Mouse (Mus musculus) megakaryocyte, adult 5-6 weeks (primary cell): Measurements from ENCODE around the gene Myo5c. TPM values are rescaled to one million over a fixed set of nuclear protein-coding genes. Genes with fewer than 3 reads are reported as not detected.
A peak's percentile ranks its signal among the peaks of the same experiment; 100 is the strongest.

Source experiments
- ATAC-seq: 2 replicates; pipeline ENCODE4 v1.8.0; 2016; ENCODE audit warnings: mild to moderate bottlenecking, inconsistent platforms; ENCODE audit not compliant: poor library complexity, severe bottlenecking
- total RNA-seq, 2 experiments: library from RNA; stranded (forward) in 1 of 2; stranded (reverse) in 1 of 2; fragments of 153-499, 151-499 nt in 1 of 2; fragments of 221-1000, 200-1000 nt in 1 of 2; gene quantifications; 2 replicates each; pipeline versions ENCODE4 v1.2.3 to v1.2.4; 2015 to 2017

The Myo5c gene
- total RNA-seq, 2 experiments from 2014 or later: not detected

DNA sequence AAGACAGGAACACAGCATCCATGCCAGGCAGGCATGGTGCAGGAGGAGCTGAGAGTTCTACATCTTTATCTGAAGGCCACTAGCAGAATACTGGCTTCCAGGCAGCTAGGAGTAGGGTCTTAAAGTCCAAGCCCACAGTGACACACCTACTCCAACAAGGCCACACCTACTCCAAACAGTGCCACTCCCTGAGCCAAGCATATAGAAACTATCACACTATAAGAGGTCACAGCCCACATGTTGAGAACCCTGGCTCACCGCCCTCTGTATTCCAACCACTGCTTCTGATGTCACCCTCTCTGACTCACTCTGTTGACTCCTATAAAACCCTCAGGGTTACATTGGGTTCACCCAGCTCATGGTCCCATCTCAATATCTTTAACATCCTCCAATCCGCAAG, 86.4 kb downstream of the Myo5c start:
- no peak for ATAC-seq

DNA sequence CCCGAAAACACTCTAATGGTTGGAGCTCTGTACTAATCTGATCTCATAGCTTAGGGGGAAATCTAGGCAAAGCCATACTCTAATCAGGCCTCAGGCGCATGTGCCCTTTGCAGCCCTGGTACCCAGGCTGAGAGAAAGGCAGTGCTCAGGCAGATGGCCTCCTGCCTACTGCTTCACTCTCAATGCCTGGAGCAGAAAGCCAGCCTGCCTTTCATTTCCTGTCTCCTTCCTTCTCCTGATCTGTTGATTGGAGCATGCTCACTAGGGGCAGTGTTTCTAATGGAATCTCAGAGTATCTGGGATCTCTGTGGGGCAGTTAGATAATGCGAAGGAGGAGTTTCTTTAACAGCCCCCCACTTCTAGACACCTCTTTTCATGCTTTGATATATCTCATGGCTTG, 87.5 kb downstream of the Myo5c start:
- ATAC-seq: no peak

DNA sequence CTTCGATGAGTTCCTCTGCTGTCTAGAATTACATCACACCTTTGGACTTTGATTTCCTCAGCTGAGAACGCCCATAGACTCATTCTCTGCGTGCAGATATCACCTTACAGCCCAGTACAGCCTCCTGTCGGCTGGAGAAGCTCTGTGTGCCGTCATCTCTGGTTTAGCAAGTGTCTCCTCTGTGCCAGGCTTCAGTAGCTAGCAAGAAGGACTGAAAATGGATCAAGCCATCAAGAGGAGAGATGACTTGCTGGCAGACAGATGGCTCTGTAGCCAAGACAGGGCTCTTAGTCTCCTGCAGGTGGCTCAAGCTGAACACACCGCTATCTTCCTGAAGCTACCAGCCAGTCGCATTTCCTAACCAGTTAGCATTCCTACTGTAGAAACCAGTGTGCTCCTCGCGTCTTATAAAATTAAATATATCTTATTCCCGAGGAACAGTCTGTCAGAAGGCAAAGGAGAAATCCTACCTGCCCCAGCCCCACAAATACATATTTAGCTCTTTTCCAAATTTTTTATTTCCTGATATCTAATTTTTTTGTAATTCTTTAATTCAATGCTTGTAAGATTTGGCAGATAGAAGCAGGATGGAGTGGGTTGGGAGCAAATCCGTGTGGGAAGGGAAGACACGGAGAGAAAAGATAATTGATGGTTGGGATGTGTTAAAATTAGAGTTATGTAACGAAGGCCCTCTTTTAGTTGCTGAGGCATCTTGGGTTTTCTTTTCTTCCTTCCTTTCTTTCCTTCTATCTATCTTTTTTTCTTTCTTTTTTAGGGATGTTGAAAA, 90.5 kb downstream of the Myo5c start:
- ATAC-seq: no peak

DNA sequence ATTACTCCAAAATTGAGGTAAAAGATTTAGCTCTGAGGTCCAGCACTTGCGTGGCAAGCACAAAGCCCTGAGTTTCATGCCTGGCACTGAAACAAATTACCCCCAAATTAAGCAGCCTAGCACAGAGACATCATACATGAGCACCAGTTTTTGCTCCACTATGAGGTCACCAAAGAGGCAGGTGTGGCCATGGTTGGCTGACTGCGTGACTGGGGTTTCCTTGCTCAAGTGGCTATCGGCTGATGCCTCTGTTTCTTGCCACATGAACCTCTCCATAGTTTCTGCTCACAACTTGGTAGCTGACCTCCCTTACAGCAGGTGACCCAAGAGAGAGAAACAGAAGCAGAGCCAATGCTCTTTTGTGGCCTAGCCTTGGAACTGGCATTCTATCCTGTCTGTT, 96.2 kb downstream of the Myo5c start:
- ATAC-seq: no peak

DNA sequence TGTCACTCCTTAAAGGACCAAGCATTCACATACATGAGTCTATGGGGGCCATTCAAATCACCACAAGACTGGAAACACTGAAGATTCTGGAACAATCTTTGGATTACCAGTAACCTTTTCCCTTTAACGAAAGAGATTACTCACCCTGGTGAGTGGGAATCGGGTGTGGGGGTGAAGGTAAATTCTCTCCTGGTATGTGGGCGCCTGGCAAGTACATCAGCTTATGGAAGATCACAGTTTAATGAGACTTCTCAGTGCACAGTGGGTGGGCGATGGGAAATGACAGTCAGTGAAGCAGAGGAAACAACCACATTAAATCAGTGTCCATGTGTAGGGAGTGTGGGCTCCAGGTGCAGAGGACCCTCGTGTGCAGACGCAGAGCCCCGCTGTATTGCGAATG, 99.0 kb downstream of the Myo5c start:
- ATAC-seq: no peak

DNA sequence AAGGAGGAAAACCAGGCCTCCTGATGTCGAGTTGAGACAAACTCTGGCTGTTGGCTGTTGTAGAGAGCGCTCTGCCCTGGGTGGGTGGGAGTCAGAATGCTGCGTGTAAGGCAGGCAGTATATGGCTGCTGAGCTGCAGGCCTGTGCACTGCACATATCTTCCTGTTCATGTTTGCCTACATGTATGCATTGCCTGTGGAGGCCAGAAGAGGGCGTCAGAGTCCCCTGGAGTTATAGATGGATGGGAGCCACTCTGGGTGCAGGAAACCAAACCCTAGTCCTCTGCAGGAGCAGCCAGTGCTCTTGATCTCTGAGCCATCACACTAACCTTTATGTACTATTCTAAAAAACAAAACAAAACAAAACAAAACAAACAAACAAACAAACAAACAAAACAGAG, 102.6 kb downstream of the Myo5c start:
- no peak for ATAC-seq

DNA sequence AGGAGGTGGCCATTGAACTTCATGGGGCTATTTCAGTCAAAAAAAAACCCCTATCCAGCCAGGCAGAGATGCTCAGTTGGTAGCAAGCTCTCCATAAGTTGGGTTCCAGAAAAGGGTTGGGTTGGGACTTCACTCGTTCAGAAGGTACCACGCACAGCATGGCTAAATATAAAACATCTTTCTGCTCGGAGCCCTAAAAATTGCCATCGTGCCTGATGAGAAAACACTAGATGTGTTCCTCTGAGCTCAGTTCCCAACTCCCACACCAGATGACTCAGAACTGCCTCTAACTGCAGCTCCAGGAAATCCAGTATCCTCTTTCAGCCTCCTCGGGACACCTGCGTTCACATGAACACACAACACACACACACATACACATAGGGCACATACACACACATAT, 106.2 kb downstream of the Myo5c start:
- no peak for ATAC-seq

DNA sequence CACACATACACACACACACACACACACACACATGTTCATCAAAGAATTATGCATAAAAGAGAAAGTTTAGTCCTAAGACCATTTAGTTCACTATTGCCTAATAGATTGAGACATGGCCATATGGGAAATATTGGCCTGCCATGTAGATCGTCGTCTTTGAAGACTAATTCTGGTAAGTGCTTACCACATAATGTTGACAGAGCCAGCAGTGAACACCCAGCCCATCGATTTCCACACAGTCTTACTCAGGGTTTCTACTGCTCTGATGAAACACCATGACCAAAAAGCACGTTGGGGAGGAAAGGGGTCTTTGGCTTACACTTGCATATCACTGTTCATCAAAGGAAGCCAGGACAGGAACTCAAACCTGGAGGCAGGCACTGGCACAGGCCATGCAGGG, 110.6 kb downstream of the Myo5c start:
- ATAC-seq: peak; percentile 94

DNA sequence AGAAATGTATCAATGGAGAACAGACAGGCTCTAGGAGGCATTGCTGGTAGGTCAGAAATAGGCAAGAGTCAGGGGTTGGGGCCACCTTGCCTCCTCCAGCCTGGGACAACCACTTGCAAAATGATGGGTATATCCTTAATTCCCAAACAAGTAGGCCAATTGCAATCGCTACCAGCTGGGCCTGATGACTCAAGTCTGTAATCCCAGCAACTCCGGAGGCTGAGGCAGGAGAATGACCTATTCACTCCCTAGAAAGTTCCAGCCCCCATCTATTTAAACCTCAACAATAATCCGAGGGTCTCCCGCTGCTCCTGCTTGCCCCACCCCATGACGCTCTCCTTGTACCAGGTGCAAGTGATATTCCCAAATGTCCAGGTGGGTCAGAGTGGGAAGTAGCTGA, 115.6 kb downstream of the Myo5c start, which contains the start of gene Bcl2l10:
TSS of gene Bcl2l10 (plus strand) at position 301 of the 400 bp plus-strand sequence.
- no peak for ATAC-seq

DNA sequence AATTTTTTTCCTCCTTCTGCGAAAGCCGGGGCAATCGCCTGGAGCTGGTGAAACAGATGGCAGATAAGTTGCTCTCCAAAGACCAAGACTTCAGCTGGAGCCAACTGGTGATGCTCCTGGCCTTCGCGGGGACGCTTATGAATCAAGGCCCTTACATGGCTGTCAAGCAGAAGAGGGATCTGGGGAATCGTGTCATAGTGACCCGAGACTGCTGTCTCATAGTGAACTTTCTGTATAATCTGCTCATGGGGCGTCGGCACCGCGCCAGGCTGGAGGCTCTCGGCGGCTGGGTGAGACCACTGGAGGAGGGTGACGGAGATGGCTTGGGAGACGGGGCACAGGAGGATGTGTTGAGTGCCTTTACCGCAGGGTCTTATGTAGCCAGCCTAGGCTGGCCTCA, 116.2 kb downstream of the Myo5c start:
- no peak for ATAC-seq

DNA sequence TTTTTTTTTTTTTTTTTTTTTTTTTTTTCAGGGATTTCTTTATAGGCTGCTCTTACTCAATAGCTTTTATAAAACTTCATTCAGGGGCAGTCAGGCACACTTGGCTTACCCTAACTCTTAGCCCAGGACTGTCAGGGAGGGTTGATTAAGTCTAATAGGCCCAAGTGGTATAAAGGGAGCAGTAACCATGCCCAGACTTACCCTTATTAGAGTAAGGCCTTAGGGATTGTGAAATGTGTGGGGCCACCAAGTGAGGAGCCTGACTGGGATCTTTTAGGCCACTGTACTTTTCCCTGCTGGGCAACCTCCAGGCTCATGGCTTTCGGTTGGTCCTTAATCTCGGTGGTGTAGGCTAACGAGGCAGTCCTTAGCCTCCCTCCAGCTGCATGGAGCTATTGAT, 116.8 kb downstream of the Myo5c start:
- no peak for ATAC-seq

DNA sequence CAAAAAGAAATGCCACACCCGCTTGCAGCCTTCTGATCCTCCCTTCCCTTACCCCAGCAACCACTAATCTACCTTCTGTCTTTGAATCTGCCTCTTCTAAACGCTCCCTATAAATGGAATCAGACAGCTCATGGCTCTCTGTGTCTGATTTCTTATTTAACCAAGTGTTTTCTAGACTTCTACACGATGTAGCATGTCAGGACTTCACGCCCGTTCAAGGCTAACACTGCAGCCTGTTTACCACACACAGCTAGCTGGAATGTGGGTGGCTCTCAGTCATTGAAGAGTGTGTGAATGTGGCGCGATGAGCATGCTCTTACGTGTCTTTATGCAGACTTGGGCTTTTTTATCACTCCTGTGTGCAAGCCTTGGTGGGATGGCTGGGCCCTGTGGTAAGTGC, 121.3 kb downstream of the Myo5c start:
- ATAC-seq: no peak

Other genes starting within 250 kb of the Myo5c start
- gene Arpp19, start 194.4 kb upstream of the Myo5c start, total RNA-seq (2015): 134 and 149 TPM in 2 replicates
- gene Arpp19, start 194.4 kb upstream of the Myo5c start, total RNA-seq (2017): 114 and 153 TPM in 2 replicates
- 119 and 122 TPM in 2 replicates for gene Myo5a, start 161.0 kb upstream of the Myo5c start, total RNA-seq (2015)
- gene Myo5a, start 161.0 kb upstream of the Myo5c start, total RNA-seq (2017): 168 and 226 TPM in 2 replicates
- gene Gnb5, start 74.3 kb downstream of the Myo5c start, total RNA-seq (2015): 0.51 TPM in 1 of 2 replicates, not detected in the other
- 0.29 TPM in 1 of 2 replicates, not detected in the other for gene Gnb5, start 74.3 kb downstream of the Myo5c start, total RNA-seq (2017)
- gene Bcl2l10, start 115.7 kb downstream of the Myo5c start, total RNA-seq (2015): not detected in 2 replicates
- gene Bcl2l10, start 115.7 kb downstream of the Myo5c start, total RNA-seq (2017): not detected in 2 replicates
- 36.0 and 39.6 TPM in 2 replicates for gene Mapk6, start 178.0 kb downstream of the Myo5c start, total RNA-seq (2015)
- gene Mapk6, start 178.0 kb downstream of the Myo5c start, total RNA-seq (2017): 26.6 and 29.3 TPM in 2 replicates
- gene Leo1, start 209.5 kb downstream of the Myo5c start, total RNA-seq (2015): 12.5 and 16.3 TPM in 2 replicates
- gene Leo1, start 209.5 kb downstream of the Myo5c start, total RNA-seq (2017): 32.5 and 35.6 TPM in 2 replicates